Mouse (Mus musculus) lung, postnatal 0 days (tissue): ENCODE measurements at regions not wholly inside any gene's neighbourhood (a gene's known extent, or its start where the extent isn't known, plus 50 kb on each side); places are given as distances from the start of the nearest gene placed in this dataset.

Experiments
- ATAC-seq: fragments of 200-750 bp; cut with Nextera tagmentation; 2 replicates; pipeline ENCODE4 v1.8.0; 2017; ENCODE audit warnings: moderate library complexity
- DNase-seq: peaks from one replicate; pipeline ENCODE4 v3.0.0-alpha.2; 2016; ENCODE audit warnings: low spot score
- H3K27ac ChIP-seq: fragments of 300-500 bp; sonication (generic); 2 replicates; pipeline ENCODE4 v1.5.1; 2014; ENCODE audit warnings: antibody characterized with exemption, mild to moderate bottlenecking, low read length, mixed read lengths
- H3K27me3 ChIP-seq: fragments of 300-500 bp; sonication (generic); replicated peaks from 2 replicates; pipeline ENCODE4 v1.6.1; 2014; ENCODE audit warnings: low read length, mixed read lengths; ENCODE audit not compliant: insufficient read depth
- H3K36me3 ChIP-seq: fragments of 300-500 bp; sonication (generic); 2 replicates; pipeline ENCODE4 v1.6.1; 2014; ENCODE audit warnings: low read length, mixed read lengths; ENCODE audit not compliant: insufficient read depth
- H3K4me1 ChIP-seq: fragments of 300-500 bp; sonication (generic); 2 replicates; pipeline ENCODE4 v1.6.1; 2014; ENCODE audit warnings: antibody characterized with exemption, low read depth, low read length, mixed read lengths; ENCODE audit not compliant: insufficient read depth
- H3K4me2 ChIP-seq: fragments of 300-500 bp; sonication (generic); replicated peaks from 2 replicates; pipeline ENCODE4 v1.6.1; 2014; ENCODE audit warnings: low read depth, mild to moderate bottlenecking, low read length, moderate library complexity, mixed read lengths
- H3K4me3 ChIP-seq: fragments of 300-500 bp; sonication (generic); 2 replicates; pipeline ENCODE4 v1.5.1; 2014; ENCODE audit warnings: low read depth, low read length
- H3K9ac ChIP-seq: fragments of 300-500 bp; sonication (generic); replicated peaks from 2 replicates; pipeline ENCODE4 v1.6.1; 2014; ENCODE audit warnings: low read depth, mild to moderate bottlenecking
- H3K9me3 ChIP-seq: fragments of 300-500 bp; sonication (generic); 2 replicates; pipeline ENCODE4 v1.6.1; 2016; ENCODE audit warnings: low read length, mixed read lengths
- CTCF ChIP-seq: IDR thresholded peaks from 2 replicates; pipeline ENCODE4 v1.5.1; 2016; ENCODE audit warnings: antibody characterized with exemption, mild to moderate bottlenecking
- EP300 ChIP-seq: IDR thresholded peaks from 2 replicates; pipeline ENCODE4 v1.6.1; 2016; ENCODE audit warnings: antibody characterized with exemption, mild to moderate bottlenecking, control low read depth
- WGBS: fragments of 180-500 bp; shearing (Covaris S2); extraction: QIAGEN DNeasy Blood & Tissue Kit; methylation state at CpG from one replicate; pipeline ENCODE4 v1.1.7; 2014; 5-methylcytosine and 5-hydroxymethylcytosine counted together

DNA sequence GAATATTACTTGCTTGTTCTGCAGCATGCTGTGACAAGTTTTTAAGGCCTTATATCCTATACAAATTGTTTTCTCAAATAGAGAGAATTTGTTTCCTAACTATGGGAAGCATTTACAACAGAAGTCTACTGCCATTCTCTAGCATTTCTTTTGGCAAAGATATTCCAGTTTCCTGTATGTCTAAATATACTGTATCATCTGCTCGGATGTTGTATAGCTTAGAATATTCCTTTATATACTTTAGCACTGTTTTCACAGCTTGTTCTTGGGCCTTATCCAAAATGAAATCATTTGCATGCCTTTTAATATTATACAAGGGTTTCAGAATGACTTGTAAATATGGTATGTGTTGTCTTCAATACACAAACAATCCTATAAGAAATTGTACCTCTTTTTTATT is 92.1 kb upstream of the Ins2 start:
- H3K4me2 ChIP-seq: no peak overlapping the region
- H3K9me3 ChIP-seq: no peaks in the 10 kb centered on the region
- H3K36me3 ChIP-seq: no peaks in the 10 kb centered on the region
- ATAC-seq (no peak), DNase-seq (no peak)
- H3K9ac ChIP-seq: no peak overlapping the region
- no peak for TF ChIP-seq EP300
- no peak for TF ChIP-seq CTCF
- H3K4me3 ChIP-seq: no peak overlapping the region
- no peak overlapping the region for H3K27ac ChIP-seq
- no peaks in the 10 kb centered on the region for H3K27me3 ChIP-seq
- H3K4me1 ChIP-seq: no peaks in the 10 kb centered on the region
- WGBS: 58% methylated on average over 1 of the region's 1 CpGs

DNA sequence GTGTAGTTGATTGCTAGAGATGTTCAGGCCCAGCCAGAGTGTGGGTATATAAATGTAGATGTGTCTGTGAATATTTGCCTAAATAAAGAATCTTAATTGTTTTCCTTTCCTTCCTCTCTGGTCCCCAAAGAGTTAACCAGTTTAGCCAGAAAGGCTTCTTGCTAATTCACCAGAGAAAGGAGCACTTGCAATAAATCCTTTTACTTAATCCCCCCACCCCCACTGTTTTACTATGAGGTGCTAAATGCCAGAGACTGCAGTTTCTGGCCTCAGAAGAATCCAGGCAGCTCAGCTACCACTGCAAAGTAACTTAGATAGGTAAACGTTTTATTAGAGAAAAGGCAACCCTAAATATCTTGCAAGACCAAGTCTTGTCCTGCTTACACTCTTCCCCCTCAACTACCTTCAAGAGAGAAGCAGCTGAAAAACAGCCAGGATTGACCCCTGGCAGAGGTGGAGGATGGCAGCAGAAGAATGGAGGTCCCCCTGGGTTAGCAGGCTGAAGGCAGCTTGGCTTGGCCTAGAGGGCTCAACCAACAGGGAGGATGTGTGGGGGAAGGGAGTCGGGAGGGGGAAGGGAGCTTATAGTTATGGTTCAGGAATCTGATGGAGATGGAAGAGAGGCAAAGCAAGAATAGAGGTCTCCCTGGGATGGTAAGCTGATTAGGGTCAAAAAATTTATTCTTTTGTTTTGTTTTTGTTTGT is 87.9 kb upstream of the Ins2 start:
- H3K9me3 ChIP-seq: no peaks in the 10 kb centered on the region
- DNase-seq: no peak
- no peak overlapping the region for H3K4me3 ChIP-seq
- WGBS: 25% methylated on average over 2 of the region's 2 CpGs
- H3K4me2 ChIP-seq: no peak overlapping the region
- no peaks in the 10 kb centered on the region for H3K4me1 ChIP-seq
- ATAC-seq: no peak
- no peaks in the 10 kb centered on the region for H3K36me3 ChIP-seq
- H3K27ac ChIP-seq: no peak overlapping the region
- H3K27me3 ChIP-seq: no peaks in the 10 kb centered on the region
- TF ChIP-seq CTCF (no peak), EP300 (no peak)
- no peak overlapping the region for H3K9ac ChIP-seq

DNA sequence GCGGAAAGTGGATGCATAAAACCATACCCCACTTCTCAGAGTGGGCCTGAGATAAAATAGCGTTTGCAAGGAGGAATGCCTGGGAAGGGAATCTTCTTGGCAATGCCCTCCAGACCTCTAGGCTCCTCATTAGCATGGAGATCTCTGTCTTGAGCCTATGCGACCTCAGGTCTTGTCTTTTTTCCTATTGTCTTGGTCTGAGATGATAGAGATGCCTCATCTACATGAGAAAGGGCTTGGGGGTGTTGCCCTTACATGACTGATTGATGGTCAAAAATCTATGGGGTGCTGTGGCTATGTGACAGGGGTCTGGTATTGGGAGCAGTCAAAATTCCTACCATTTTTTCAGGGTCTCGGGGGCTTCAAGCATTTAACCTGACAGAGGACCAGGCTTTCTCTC is 67.5 kb upstream of the Ins2 start:
- Histone ChIP-seq H3K4me3 (no peak overlapping the region), H3K27me3 (no peaks in the 10 kb centered on the region), H3K27ac (no peak overlapping the region), H3K9me3 (no peaks in the 10 kb centered on the region), H3K36me3 (no peaks in the 10 kb centered on the region), H3K4me2 (no peak overlapping the region), H3K9ac (no peak overlapping the region), H3K4me1 (no peaks in the 10 kb centered on the region)
- no peak for DNase-seq
- WGBS: 74% methylated on average over 4 of the region's 4 CpGs
- TF ChIP-seq EP300 (no peak), CTCF (no peak)
- no peak for ATAC-seq

DNA sequence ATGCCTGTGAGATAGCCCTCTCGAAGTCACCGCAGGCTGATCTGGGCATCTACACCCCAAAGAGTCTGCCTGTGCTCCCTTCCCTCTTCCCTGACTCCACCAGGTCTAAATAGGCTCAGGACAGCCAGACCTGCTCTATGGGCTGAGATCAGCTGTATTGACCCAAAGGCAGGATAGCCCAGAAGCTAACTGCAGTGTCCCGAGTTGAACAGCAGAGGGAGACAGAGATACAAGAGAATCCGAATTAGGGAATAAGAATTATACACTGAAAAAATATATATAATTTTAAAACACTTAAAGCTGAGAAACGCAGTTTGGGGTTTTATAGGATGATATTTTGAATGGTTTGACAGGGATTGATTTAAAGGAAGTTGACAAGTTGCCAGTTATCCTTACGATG is 56.2 kb upstream of the Ins2 start:
- WGBS: 33% methylated on average over 6 of the region's 6 CpGs
- no peaks in the 10 kb centered on the region for H3K27me3 ChIP-seq
- H3K36me3 ChIP-seq: no peaks in the 10 kb centered on the region
- no peak overlapping the region for H3K4me2 ChIP-seq
- TF ChIP-seq CTCF: peak; percentile 75
- TF ChIP-seq EP300: no peak
- DNase-seq (peak; percentile 51), ATAC-seq (no peak)
- H3K4me1 ChIP-seq: no peaks in the 10 kb centered on the region
- no peak overlapping the region for H3K27ac ChIP-seq
- H3K9me3 ChIP-seq: no peaks in the 10 kb centered on the region
- no peak overlapping the region for H3K9ac ChIP-seq
- no peak overlapping the region for H3K4me3 ChIP-seq

DNA sequence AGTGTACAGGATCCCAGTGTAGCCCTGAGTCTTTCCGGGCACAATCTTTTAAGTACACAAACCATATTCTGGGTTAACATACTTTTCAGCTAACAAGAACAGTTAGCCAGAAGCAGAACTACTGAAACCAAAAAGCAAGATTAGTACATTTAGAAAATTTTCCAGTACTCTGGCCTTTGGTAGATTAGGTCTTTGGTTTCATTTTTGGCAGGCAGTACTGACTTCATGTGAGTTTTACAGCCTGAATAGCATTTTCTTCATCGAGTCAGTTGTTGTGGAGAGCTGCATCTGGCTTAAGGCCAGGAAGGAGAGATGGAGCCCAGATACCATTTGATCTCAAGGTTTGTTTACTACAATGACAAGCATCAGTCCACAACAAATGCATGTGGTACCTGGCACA is 51.3 kb upstream of the Ins2 start:
- Histone ChIP-seq H3K36me3 (no peaks in the 10 kb centered on the region), H3K27me3 (no peaks in the 10 kb centered on the region), H3K4me1 (no peaks in the 10 kb centered on the region), H3K27ac (no peak overlapping the region), H3K4me3 (no peak overlapping the region), H3K4me2 (no peak overlapping the region), H3K9ac (no peak overlapping the region), H3K9me3 (no peaks in the 10 kb centered on the region)
- 43% methylated on average over 2 of the region's 2 CpGs for WGBS
- TF ChIP-seq CTCF: no peak
- no peak for TF ChIP-seq EP300
- DNase-seq (no peak), ATAC-seq (no peak)
